In the genomic region with DNA sequence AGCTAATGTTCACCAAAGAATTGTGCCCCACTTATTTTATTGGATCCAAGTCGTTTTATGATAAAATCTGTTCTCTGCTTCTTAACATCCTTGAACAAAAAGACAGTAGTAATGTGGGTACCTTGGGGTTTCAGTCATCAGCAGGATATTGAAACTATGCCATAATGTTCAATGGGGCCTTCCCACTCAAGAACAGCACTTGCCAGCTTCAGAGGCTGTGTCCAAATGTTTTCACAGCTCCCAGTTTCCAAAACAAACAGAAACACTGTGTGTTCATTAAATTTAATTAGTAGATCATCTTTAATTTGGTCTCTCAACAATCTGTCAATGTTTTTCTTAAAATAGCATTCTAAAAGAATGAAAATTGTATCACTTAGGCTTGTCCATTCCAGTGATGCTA, we compare ENCODE assay signal across 29 mouse cellular contexts.
DNase-seq lines count a peak whose midpoint lies in the region; ATAC-seq and TF ChIP-seq lines count a peak whose summit lies in the region.
"Had no signal": no experiment of that assay in that cellular context is flagged by ENCODE, and none has a peak within 500 bp of the region (broad histone marks: within the 10 kb centered on the region; RNA-seq: fewer than 3 reads in every experiment).

No protein-coding gene starts in this region.

- no peaks in the 10 kb centered on the region for H3K36me3 ChIP-seq in midbrain, postnatal 0 days (ENCODE audit: insufficient read depth, low read length)
- H3K36me3 ChIP-seq in midbrain, embryonic 15.5 days (replicated peaks), result no peaks in the 10 kb centered on the region
- H3K36me3 ChIP-seq: heart, embryonic 10.5 days; heart, embryonic 15.5 days; intestine, embryonic 15.5 days had no signal

- no peak overlapping the region for H3K4me3 ChIP-seq in midbrain, postnatal 0 days (ENCODE audit: low read depth, low read length)
- no peak overlapping the region for H3K4me3 ChIP-seq in midbrain, embryonic 15.5 days
- H3K4me3 ChIP-seq: heart, embryonic 10.5 days; heart, embryonic 15.5 days; intestine, embryonic 15.5 days had no signal

- ATAC-seq in midbrain, postnatal 0 days (ENCODE audit: low FRiP score), result no peak
- ATAC-seq in midbrain, embryonic 15.5 days (replicated peaks), result no peak
- ATAC-seq: activated CD4-positive, CD25-positive, alpha-beta regulatory T cell, adult 4 months; hindbrain, postnatal 0 days; intestine, embryonic 15.5 days had no signal

- no peak overlapping the region for H3K4me2 ChIP-seq in midbrain, postnatal 0 days (ENCODE audit: low read depth, low read length, poor library complexity, severe bottlenecking)
- H3K4me2 ChIP-seq in midbrain, embryonic 15.5 days, result no peak overlapping the region
- H3K4me2 ChIP-seq: heart, embryonic 15.5 days; intestine, embryonic 15.5 days; lung, embryonic 14.5 days had no signal

- H3K27me3 ChIP-seq in midbrain, postnatal 0 days (ENCODE audit: insufficient read depth, low read length), result no peaks in the 10 kb centered on the region
- H3K27me3 ChIP-seq in midbrain, embryonic 15.5 days (replicated peaks), result no peaks in the 10 kb centered on the region
- H3K27me3 ChIP-seq: CH12.LX; heart, embryonic 15.5 days; intestine, embryonic 15.5 days had no signal

- TF ChIP-seq CTCF in midbrain, postnatal 0 days (IDR thresholded peaks at IDR 0.05), result no peak

- no peak overlapping the region for H3K27ac ChIP-seq in midbrain, postnatal 0 days (ENCODE audit: low read depth, low read length)
- H3K27ac ChIP-seq in midbrain, embryonic 15.5 days, result no peak overlapping the region
- H3K27ac ChIP-seq: heart, embryonic 10.5 days; heart, embryonic 15.5 days; hindbrain, postnatal 0 days; intestine, embryonic 15.5 days; liver, embryonic 14.5 days; stomach, postnatal 0 days had no signal

- H3K9ac ChIP-seq in midbrain, postnatal 0 days (replicated peaks; ENCODE audit: low read length, poor library complexity, severe bottlenecking), result no peak overlapping the region
- H3K9ac ChIP-seq in midbrain, embryonic 15.5 days, result no peak overlapping the region
- H3K9ac ChIP-seq: heart, embryonic 15.5 days; intestine, embryonic 15.5 days; liver, embryonic 14.5 days; lung, embryonic 14.5 days had no signal

- no peaks in the 10 kb centered on the region for H3K4me1 ChIP-seq in midbrain, postnatal 0 days (ENCODE audit: insufficient read depth, low read length)
- no peaks in the 10 kb centered on the region for H3K4me1 ChIP-seq in midbrain, embryonic 15.5 days
- H3K4me1 ChIP-seq: heart, embryonic 10.5 days; heart, embryonic 15.5 days; intestine, embryonic 15.5 days had no signal

- H3K9me3 ChIP-seq in midbrain, postnatal 0 days (ENCODE audit: low read length), result no peaks in the 10 kb centered on the region
- no peaks in the 10 kb centered on the region for H3K9me3 ChIP-seq in midbrain, embryonic 15.5 days
- H3K9me3 ChIP-seq: heart, embryonic 10.5 days; heart, embryonic 15.5 days; intestine, embryonic 15.5 days had no signal

- DNase-seq in cerebellum, postnatal 10 days, result peak; percentile 1 to 2
- DNase-seq in cerebellum, adult 8-10 months, result no peak
- peak; percentile 1 for DNase-seq in midbrain, postnatal 0 days (ENCODE audit: low spot score)
- DNase-seq in layer of hippocampus, postnatal 14 days (ENCODE audit: low spot score in 2 of 2), result peak; percentile 2 to 64
- DNase-seq in right cerebral cortex, postnatal 25 days, result no peak
- no peak for DNase-seq in thymus, postnatal 0 days (ENCODE audit: low spot score)
- DNase-seq: adrenal gland, postnatal 14 days; cerebellum, adult 2 months; cerebellum, postnatal 36 days; gastrocnemius, postnatal 25 days; heart, adult 11 months; kidney, adult 2 months; kidney, postnatal 36 days; liver; lung, embryonic 14.5 days; lung, postnatal 14 days; midbrain, embryonic 14.5 days; right cerebral cortex, adult 18-20 months; right cerebral cortex, postnatal 4 days; thymus, adult 2 months had no signal

- 74% methylated on average over 1 of the region's 1 CpGs for WGBS in midbrain, postnatal 0 days
- WGBS in midbrain, embryonic 15.5 days, result 72% methylated on average over 1 of the region's 1 CpGs

Comparison
In these comparisons a context has a peak if more than half of its experiments do, and no peak if none do; other contexts are left out.
1. DNase-seq: peak in cerebellum, postnatal 10 days (2 of 2), midbrain, postnatal 0 days (single experiment) and layer of hippocampus, postnatal 14 days (2 of 2); none in cerebellum, adult 8-10 months (single experiment), right cerebral cortex, postnatal 25 days (single experiment) and thymus, postnatal 0 days (single experiment).